Mouse (Mus musculus) mesoderm, embryonic 11.5 days (tissue): ENCODE measurements around the gene Olfr485.
"Not testable (repeated sequence)": the region's sequence is repeated elsewhere in the genome, so short reads cannot be mapped to it uniquely, and the experiment has no call there.

Experiments
- DNase-seq: peaks from one replicate; pipeline ENCODE4 v3.0.0-alpha.2; 2012; ENCODE audit warnings: low read depth, low spot score

The Olfr485 gene

GRCm38 (mm10) chr7:108159771-108160170 lies at the start of gene Olfr485:
Olfr485 (minus strand) TSS chr7:108159871.
- DNase-seq, result no peak

GRCm38 (mm10) chr7:108196938-108197337 lies 37.3 kb upstream of the Olfr485 start:
- DNase-seq, result no peak

GRCm38 (mm10) chr7:108196337-108196736 lies 36.7 kb upstream of the Olfr485 start:
- not testable (repeated sequence) for DNase-seq

GRCm38 (mm10) chr7:108192714-108193113 lies 33.0 kb upstream of the Olfr485 start:
- not testable (repeated sequence) for DNase-seq

GRCm38 (mm10) chr7:108191196-108191595 lies 31.5 kb upstream of the Olfr485 start:
- DNase-seq, result not testable (repeated sequence)

GRCm38 (mm10) chr7:108185237-108185636 lies 25.6 kb upstream of the Olfr485 start:
- not testable (repeated sequence) for DNase-seq

- not testable (repeated sequence) for DNase-seq
Observed at GRCm38 (mm10) chr7:108184401-108184800, 24.7 kb upstream of the Olfr485 start.

GRCm38 (mm10) chr7:108172642-108173041 lies 13.0 kb upstream of the Olfr485 start, which contains the start of gene Olfr486:
Olfr486 (minus strand) TSS chr7:108172742.
- DNase-seq, result not testable (repeated sequence)

GRCm38 (mm10) chr7:108127349-108127748 lies 32.3 kb downstream of the Olfr485 start, which contains the start of gene Olfr484:
Olfr484 (minus strand) TSS chr7:108127449.
- DNase-seq, result no peak

- DNase-seq, result no peak
Observed at GRCm38 (mm10) chr7:108121416-108121815, 38.3 kb downstream of the Olfr485 start.

GRCm38 (mm10) chr7:108120681-108121080 lies 39.0 kb downstream of the Olfr485 start:
- no peak for DNase-seq
